Mouse (Mus musculus) ES-Bruce4 (cell line): ENCODE results near the gene Rpl23. TPM values are rescaled to one million over a fixed set of nuclear protein-coding genes. Genes with fewer than 3 reads are reported as not detected.

ENCODE experiments used
- H3K27ac ChIP-seq: 2 replicates; pipeline ENCODE4 v1.5.1; 2012; ENCODE audit warnings: low read length, inconsistent platforms; ENCODE audit not compliant: insufficient read depth
- H3K27me3 ChIP-seq: 2 replicates; pipeline ENCODE4 v1.6.1; 2012; ENCODE audit warnings: mild to moderate bottlenecking, low read length, inconsistent platforms; ENCODE audit not compliant: control insufficient read depth, poor library complexity, insufficient read depth, severe bottlenecking
- H3K36me3 ChIP-seq: 2 replicates; pipeline ENCODE4 v1.6.1; 2012; ENCODE audit warnings: inconsistent platforms, mild to moderate bottlenecking, low read length, moderate library complexity; ENCODE audit not compliant: control insufficient read depth, poor library complexity, insufficient read depth, severe bottlenecking
- H3K4me1 ChIP-seq: one replicate; pipeline ENCODE4 v1.8.1; 2011; ENCODE audit warnings: low read length; ENCODE audit not compliant: control insufficient read depth, insufficient read depth
- H3K4me3 ChIP-seq: 2 replicates; pipeline ENCODE4 v1.5.1; 2011; ENCODE audit warnings: low read depth, mild to moderate bottlenecking, low read length
- H3K9ac ChIP-seq: 2 replicates; pipeline ENCODE4 v1.6.1; 2012; ENCODE audit warnings: low read depth, mild to moderate bottlenecking, inconsistent platforms; ENCODE audit not compliant: poor library complexity, severe bottlenecking
- H3K9me3 ChIP-seq: replicated peaks from 2 replicates; pipeline ENCODE4 v1.6.1; 2012; ENCODE audit warnings: mild to moderate bottlenecking, low read length, inconsistent platforms; ENCODE audit not compliant: control insufficient read depth, poor library complexity, insufficient read depth, severe bottlenecking
- CTCF ChIP-seq: IDR thresholded peaks from one replicate; pipeline ENCODE4 v1.8.1; 2011; ENCODE audit warnings: low read depth, low read length
- EP300 ChIP-seq: IDR thresholded peaks from 2 replicates; pipeline ENCODE4 v1.6.1; 2011; ENCODE audit warnings: low read depth, low read length; ENCODE audit not compliant: insufficient read depth
- POLR2A ChIP-seq: IDR thresholded peaks from one replicate; pipeline ENCODE4 v1.8.1; 2011; ENCODE audit warnings: low read length; ENCODE audit not compliant: insufficient read depth
- polyA plus RNA-seq: library from polyadenylated mRNA; stranded (reverse); fragments of >200 nt; gene quantifications from 2 replicates; pipeline ENCODE4 v1.2.4, GENCODE M21; 2011; ENCODE audit warnings: low read depth; ENCODE audit not compliant: missing spikeins, insufficient read depth, insufficient read length

Gene Rpl23
- polyA plus RNA-seq, 1 experiment, result 842 TPM

- H3K27ac ChIP-seq, result no peak overlapping the region
- no peak overlapping the region for H3K9ac ChIP-seq
- TF ChIP-seq POLR2A, result no peak
- no peak for TF ChIP-seq CTCF
- no peak for TF ChIP-seq EP300
- no peak overlapping the region for H3K4me3 ChIP-seq
- peaks cover 5% of the 10 kb centered on the region for H3K4me1 ChIP-seq
- H3K9me3 ChIP-seq, result no peaks in the 10 kb centered on the region
- H3K36me3 ChIP-seq, result peaks cover 24% of the 10 kb centered on the region
- H3K27me3 ChIP-seq, result no peaks in the 10 kb centered on the region
Observed at GRCm38 (mm10) chr11:97728730-97729129, 53.5 kb downstream of the Rpl23 start.

- peaks cover 24% of the 10 kb centered on the region for H3K36me3 ChIP-seq
Observed at GRCm38 (mm10) chr11:97728311-97728710, 53.9 kb downstream of the Rpl23 start.

More at GRCm38 (mm10) chr11:97728311-97728710, 53.9 kb downstream of the Rpl23 start:
- peaks cover 5% of the 10 kb centered on the region for H3K4me1 ChIP-seq
- H3K9me3 ChIP-seq, result no peaks in the 10 kb centered on the region
- no peak overlapping the region for H3K9ac ChIP-seq
- no peak overlapping the region for H3K27ac ChIP-seq
- H3K27me3 ChIP-seq, result no peaks in the 10 kb centered on the region
- no peak overlapping the region for H3K4me3 ChIP-seq
- no peak for TF ChIP-seq CTCF
- TF ChIP-seq POLR2A, result no peak
- TF ChIP-seq EP300, result no peak

Other genes starting within 250 kb of the Rpl23 start
- gene Srcin1, start 206.3 kb downstream of the Rpl23 start, polyA plus RNA-seq, result 7.7 and 8.3 TPM in 2 replicates
- 39.3 and 44.1 TPM in 2 replicates for gene Epop, start 152.7 kb downstream of the Rpl23 start, polyA plus RNA-seq
- gene Mllt6, start 119.0 kb downstream of the Rpl23 start, polyA plus RNA-seq, result 23.7 and 25.2 TPM in 2 replicates
- 62.3 and 77.2 TPM in 2 replicates for gene Cisd3, start 96.6 kb downstream of the Rpl23 start, polyA plus RNA-seq
- gene Pcgf2, start 81.9 kb downstream of the Rpl23 start, polyA plus RNA-seq, result 74.6 and 84.0 TPM in 2 replicates
- 296 and 332 TPM in 2 replicates for gene Psmb3, start 79.0 kb downstream of the Rpl23 start, polyA plus RNA-seq
- 35.0 and 36.6 TPM in 2 replicates for gene Pip4k2b, start 37.7 kb downstream of the Rpl23 start, polyA plus RNA-seq
- gene Cwc25, start 15.9 kb downstream of the Rpl23 start, polyA plus RNA-seq, result 14.5 and 16.9 TPM in 2 replicates
- gene 1700001P01Rik, start 6.5 kb downstream of the Rpl23 start, polyA plus RNA-seq, result 0.99 TPM in 1 of 2 replicates, not detected in the other
- gene Lasp1, start 16.6 kb upstream of the Rpl23 start, polyA plus RNA-seq, result 228 and 231 TPM in 2 replicates
- gene B230217C12Rik, start 58.3 kb upstream of the Rpl23 start, polyA plus RNA-seq, result 2.8 and 3.4 TPM in 2 replicates
- 2.5 and 2.8 TPM in 2 replicates for gene Fbxo47, start 101.7 kb upstream of the Rpl23 start, polyA plus RNA-seq
- 3.0 and 3.3 TPM in 2 replicates for gene Plxdc1, start 204.0 kb upstream of the Rpl23 start, polyA plus RNA-seq
- 2.8 and 3.6 TPM in 2 replicates for gene Arl5c, start 213.7 kb upstream of the Rpl23 start, polyA plus RNA-seq
- 5.2 and 6.3 TPM in 2 replicates for gene Cacnb1, start 240.6 kb upstream of the Rpl23 start, polyA plus RNA-seq
- 2,020 and 2,244 TPM in 2 replicates for gene Rpl19, start 244.3 kb upstream of the Rpl23 start, polyA plus RNA-seq